Mouse (Mus musculus): ENCODE data around the gene Nphs1.

Gene Nphs1

DNA sequence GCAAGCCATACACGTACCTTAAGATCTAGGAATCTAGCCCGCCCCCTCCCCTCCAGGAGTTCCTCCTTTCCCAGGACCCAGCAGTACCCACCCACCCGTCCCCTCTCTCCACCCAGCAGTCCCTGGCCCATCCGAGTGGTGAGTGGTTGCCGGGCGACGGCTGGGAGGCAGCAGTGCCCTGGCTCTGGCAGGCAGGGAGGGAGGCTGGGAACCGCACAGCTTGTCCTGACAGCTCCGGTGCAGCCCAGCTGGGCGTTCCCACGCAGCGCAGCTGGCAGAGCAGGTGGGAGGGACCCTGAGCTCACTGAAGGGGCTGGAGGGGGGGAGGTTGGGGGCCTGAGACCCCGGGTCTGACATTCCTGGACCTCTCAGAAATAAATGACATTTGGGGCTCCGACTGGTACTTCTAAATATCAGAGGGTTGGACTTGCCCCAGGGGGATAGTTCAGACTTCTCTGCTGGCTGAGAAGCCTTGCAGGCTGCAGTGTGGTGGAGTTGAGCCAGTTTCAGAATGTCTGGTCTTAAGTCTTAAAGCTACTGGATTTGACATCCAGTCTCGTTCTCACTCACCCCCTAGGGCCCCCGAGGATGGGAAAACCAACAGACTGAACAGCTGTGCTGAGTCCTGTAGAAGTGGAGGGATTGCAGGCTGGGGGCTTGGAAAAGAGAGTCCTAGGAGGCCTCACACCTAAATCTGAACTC lies at the start of gene Nphs1, which contains the start of gene Kirrel2:
Nphs1 (plus strand) TSS at position 687 of the 702 bp plus-strand sequence.
Kirrel2 (minus strand) TSS at position 62 of the 702 bp plus-strand sequence.
- DNase-seq (ENCODE audit: extremely low read depth, low read depth, low spot score), result no peak

- DNase-seq (ENCODE audit: extremely low read depth, low read depth, low spot score), result no peak
These were observed 49.5 kb upstream of the Nphs1 start for GRCm38 (mm10) chr7:30408639-30409038.

DNA sequence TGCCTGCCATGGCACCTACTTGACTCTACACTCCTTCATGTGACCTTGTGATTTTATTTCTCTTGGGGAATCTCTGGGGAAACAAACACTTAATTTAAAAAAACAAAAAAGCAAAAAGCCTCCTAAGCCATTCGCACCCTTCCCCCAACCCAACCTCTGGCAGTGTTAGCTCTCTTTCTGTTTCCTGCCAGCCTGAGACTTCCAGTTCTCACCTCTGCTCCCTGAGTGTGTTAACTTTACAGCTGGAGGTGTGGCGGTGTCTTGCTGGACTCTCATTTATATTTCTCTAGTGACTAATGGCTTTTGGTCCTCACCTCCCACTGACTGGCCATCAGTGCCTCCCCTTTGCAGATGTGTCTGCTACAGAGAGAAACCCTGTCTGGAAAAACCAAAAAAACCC lies 48.3 kb upstream of the Nphs1 start:
- no peak for DNase-seq (ENCODE audit: extremely low read depth, low read depth, low spot score)

DNA sequence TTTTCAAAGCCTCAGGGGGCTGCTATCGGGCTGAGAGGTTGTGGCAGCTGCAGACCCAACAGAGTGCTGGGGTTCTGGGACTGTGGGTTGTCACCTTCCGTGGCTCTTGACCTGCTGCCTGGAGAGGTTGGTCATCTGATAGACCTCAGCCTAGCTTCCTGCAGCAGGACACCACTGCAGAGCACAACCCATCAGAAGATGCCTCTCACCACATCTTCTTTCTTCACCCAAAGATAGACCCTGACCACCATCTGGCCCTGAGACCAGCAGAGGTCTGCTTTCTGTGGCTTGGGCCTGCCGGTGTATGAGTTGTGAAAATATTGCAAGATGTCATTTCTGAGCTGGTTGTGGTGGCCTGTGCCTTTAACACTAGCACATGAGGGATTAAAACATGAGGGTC lies 47.1 kb upstream of the Nphs1 start:
- DNase-seq (ENCODE audit: extremely low read depth, low read depth, low spot score), result no peak

DNA sequence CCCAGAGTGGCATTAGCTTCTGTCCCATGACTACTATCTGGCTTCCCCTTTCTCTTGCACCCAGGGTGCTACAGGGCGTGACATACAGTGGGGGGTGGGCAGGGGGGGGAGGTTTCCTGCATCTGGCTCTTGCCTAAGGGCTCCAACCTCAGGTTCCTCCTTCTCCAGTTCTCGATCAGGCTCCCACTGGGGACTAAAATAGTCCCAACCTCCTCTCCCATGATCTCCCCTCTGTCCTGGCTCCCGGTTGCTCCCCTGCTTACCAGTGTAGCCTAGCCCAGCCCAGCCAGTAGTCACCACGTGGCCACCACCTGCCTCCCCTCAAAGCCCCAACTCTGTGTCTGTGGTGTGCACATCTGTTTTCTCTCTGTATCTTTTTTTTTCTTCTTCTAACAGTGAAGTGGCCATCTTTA lies 45.4 kb upstream of the Nphs1 start:
- no peak for DNase-seq (ENCODE audit: extremely low read depth, low read depth, low spot score)

GRCm38 (mm10) chr7:30413596-30413995 lies 44.5 kb upstream of the Nphs1 start, which contains the start of gene Tyrobp:
Tyrobp (plus strand) TSS chr7:30413760.
- DNase-seq (ENCODE audit: extremely low read depth, low read depth, low spot score), result no peak

GRCm38 (mm10) chr7:30417856-30418255 lies 40.3 kb upstream of the Nphs1 start:
- DNase-seq (ENCODE audit: extremely low read depth, low read depth, low spot score), result no peak

- DNase-seq (ENCODE audit: extremely low read depth, low read depth, low spot score), result no peak
These were observed 38.3 kb upstream of the Nphs1 start, which contains the start of gene Hcst for GRCm38 (mm10) chr7:30419561-30420499. Hcst (minus strand) TSS chr7:30419854.

DNA sequence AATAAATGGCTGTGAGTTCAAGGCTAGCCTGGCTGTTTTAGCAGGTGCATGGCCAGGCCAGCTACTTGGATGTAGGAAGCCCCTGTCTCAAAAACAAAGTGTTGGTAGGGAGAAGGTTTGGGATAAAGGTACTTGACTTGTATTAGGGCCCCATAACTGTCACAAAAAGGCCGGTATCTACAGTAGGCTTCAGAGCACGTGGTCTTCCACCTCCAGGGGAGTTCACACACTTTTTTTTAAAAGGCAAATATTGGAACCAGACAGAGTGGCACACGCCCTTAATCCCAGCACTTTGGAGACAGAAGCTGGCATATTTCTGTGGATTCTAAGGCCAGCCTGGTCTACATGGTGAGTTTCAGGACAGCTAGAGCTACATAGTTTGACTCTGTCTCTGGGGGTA lies 37.4 kb upstream of the Nphs1 start:
- DNase-seq (ENCODE audit: extremely low read depth, low read depth, low spot score), result no peak

DNA sequence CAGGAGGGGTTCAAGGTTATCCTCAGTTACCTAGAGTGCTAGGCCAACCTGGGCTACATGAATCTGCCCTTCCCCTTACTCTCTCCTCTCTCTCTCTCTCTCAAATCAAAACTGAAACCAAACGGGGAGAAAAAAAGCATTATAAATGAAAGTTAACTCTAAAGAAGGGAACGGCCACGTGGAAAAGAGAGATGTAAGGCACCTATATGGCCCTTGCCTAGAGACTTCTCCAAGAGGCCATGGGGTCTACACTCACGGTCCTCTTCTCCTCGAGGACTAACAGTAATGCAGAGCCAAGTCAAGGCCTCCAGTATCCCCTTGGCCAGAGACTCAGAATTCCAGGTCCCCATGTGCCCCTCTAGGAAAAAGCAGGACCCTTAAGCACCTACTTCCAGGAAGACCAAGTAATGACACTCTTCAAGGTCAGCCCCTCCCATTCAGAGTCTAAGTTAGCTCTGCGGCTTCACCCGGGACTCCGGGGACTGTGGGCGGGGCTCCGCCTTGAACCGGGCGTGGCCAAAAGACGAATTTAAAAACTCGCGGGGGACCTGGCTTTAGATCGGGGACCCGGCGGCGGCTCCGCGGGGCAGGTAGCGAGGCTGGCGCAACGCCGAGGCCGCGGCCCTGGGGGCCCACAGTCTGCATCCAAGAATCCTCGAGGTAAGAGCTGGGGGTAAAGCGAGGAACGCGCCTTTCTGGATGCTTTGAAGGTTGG lies 36.8 kb upstream of the Nphs1 start, which contains the start of gene Nfkbid:
Nfkbid (plus strand) TSS at position 558 of the 715 bp plus-strand sequence.
- DNase-seq (ENCODE audit: extremely low read depth, low read depth, low spot score), result no peak

GRCm38 (mm10) chr7:30421890-30422435 lies 36.2 kb upstream of the Nphs1 start:
- no peak for DNase-seq (ENCODE audit: extremely low read depth, low read depth, low spot score)

DNA sequence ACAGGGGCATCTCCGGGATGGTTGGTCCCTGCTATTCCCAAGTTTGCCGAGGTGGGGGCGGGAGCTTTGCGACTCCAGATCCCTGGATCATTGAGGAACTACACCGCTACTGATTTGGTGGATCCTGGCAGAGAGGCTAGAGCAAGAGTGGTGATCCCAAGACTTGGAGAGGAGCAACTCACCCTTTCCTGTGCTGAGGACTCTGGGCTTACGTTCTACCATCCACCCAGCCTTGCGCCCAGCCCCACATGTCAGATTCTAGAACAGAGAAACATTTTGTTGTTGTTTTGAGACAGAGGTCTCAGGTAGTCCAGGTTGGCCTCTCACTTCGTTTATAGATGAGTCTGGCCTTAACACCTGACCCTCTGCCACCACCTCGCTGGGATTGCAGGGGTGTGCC lies 35.6 kb upstream of the Nphs1 start:
- DNase-seq (ENCODE audit: extremely low read depth, low read depth, low spot score), result no peak

DNA sequence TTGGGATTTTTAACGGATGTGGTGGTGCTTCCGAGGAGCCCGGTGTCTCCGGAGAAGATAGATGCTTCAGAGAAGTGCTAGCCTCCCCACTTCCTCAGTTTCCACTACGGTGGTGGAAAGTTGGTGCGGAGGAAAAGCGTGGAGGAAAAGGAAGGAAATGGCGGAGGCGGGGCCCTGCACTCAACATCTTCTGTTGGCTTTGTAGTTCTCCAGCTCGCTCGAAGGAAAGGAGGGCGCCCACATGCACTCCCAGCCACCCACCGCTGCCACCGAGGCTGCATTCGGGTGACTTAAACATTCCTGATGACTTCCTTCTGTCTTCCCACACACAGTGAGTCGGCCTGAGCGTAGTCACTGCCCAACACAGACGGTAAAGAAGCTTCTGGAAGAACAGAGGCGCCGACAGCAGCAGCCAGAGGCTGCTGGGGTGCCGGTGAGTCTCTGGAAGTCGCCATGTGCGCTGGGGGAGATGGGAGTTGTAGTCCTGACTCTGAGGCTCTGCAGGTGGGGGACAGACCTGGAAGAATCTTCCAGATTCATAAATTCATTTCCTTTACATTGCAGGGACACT lies 35.0 kb upstream of the Nphs1 start:
- DNase-seq (ENCODE audit: extremely low read depth, low read depth, low spot score), result no peak

DNA sequence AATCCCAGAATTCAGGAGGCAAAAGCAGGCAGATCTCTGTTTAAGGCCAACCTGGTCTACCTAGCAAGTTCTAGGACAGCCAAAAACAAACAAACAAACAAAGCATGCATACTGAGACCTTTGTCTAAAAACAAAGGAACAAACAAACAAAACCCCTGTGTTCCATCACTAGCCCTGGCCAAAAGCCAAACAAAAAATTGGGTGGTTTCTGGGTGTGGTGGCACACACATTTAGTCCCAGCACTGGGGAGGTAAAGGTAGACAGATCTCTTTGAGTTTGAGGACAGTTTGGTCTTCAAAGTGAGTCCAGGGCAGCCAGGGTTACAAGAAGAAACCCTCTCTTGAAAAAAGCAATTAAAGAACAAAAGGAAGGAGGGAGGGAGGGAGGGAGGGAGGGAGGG lies 28.8 kb upstream of the Nphs1 start:
- DNase-seq (ENCODE audit: extremely low read depth, low read depth, low spot score), result no peak

- no peak for DNase-seq (ENCODE audit: extremely low read depth, low read depth, low spot score)
These were observed 27.9 kb upstream of the Nphs1 start for GRCm38 (mm10) chr7:30430191-30430590.

- DNase-seq (ENCODE audit: extremely low read depth, low read depth, low spot score), result no peak
These were observed 26.3 kb upstream of the Nphs1 start for GRCm38 (mm10) chr7:30431793-30432192.

DNA sequence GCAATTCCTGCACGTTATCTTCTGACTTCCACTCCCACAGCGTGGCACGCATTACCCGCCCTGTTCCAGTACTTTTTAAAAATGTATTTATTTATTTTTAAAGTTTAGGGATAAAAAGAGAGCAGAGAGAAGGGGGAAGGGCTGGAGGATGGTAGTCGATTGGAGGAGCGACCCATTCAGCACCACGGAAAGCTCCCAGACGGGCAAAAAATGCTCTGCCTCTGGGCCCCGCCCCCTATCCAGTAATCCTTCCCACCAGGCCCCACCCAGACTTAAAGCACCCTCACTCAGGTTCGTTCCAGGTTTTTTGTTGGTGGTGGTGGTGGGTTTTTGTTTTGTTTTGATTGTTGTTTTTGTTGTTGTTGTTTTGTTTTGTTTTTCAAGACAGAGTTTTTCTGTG lies 23.9 kb upstream of the Nphs1 start:
- no peak for DNase-seq (ENCODE audit: extremely low read depth, low read depth, low spot score)

- no peak for DNase-seq (ENCODE audit: extremely low read depth, low read depth, low spot score)
These were observed 23.4 kb upstream of the Nphs1 start for GRCm38 (mm10) chr7:30434701-30435100.

GRCm38 (mm10) chr7:30435156-30435555 lies 23.0 kb upstream of the Nphs1 start:
- no peak for DNase-seq (ENCODE audit: extremely low read depth, low read depth, low spot score)

- no peak for DNase-seq (ENCODE audit: extremely low read depth, low read depth, low spot score)
These were observed 21.2 kb upstream of the Nphs1 start for GRCm38 (mm10) chr7:30436879-30437278.
